Mouse (Mus musculus) myocyte (in vitro differentiated cells): Measurements from ENCODE around the gene Fos.

Experiments
- E2F4 ChIP-seq: IDR thresholded peaks from one replicate; pipeline ENCODE4 v1.6.1; 2011; ENCODE audit warnings: mild to moderate bottlenecking, control low read depth, moderate library complexity; ENCODE audit not compliant: insufficient read depth
- POLR2A ChIP-seq: IDR thresholded peaks from one replicate; pipeline ENCODE4 v1.6.1; 2011; ENCODE audit warnings: low read depth, mild to moderate bottlenecking, control low read depth, moderate library complexity; ENCODE audit not compliant: insufficient read length
- POLR2AphosphoS2 ChIP-seq: IDR thresholded peaks from one replicate; pipeline ENCODE4 v1.6.1; 2011; ENCODE audit warnings: low read depth, control low read depth; ENCODE audit not compliant: insufficient read length
- REST ChIP-seq: IDR thresholded peaks from one replicate; pipeline ENCODE4 v1.6.1; 2011; ENCODE audit warnings: mild to moderate bottlenecking, control low read depth, moderate library complexity; ENCODE audit not compliant: insufficient read depth, insufficient read length
- TCF12 ChIP-seq: IDR thresholded peaks from one replicate; pipeline ENCODE4 v1.6.1; 2011; ENCODE audit warnings: mild to moderate bottlenecking, control low read depth; ENCODE audit not compliant: poor library complexity, insufficient read depth, severe bottlenecking
- USF1 ChIP-seq: IDR thresholded peaks from one replicate; pipeline ENCODE4 v1.6.1; 2011; ENCODE audit warnings: low read depth, mild to moderate bottlenecking, control low read depth, moderate library complexity

DNA sequence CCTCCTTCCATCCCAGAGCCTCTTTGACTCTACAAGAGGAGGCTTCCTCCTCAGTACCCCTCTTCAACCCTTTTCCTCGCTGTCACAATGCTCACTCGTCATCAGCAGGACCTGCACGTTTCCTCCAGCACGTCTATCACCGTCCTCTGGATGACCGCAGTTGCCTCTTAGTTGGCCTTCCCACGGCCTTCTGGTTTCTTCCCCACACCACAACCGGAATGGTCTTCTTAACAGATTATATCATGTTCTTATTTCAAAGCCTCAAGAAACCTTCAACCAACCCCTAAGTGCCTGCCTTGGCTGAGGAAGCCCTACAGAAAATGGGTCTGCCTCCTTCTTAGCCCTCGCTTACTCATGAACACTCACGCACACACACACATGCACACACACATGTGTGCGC lies 48.0 kb upstream of the Fos start:
- no peak for TF ChIP-seq USF1
- TF ChIP-seq REST = no peak
- no peak for TF ChIP-seq TCF12
- TF ChIP-seq POLR2A = no peak
- TF ChIP-seq POLR2AphosphoS2 = no peak
- no peak for TF ChIP-seq E2F4
